Mouse (Mus musculus) adipocyte (in vitro differentiated cells): ENCODE results near the gene Akap9.
"Not testable (repeated sequence)": the region's sequence is repeated elsewhere in the genome, so short reads cannot be mapped to it uniquely, and the experiment has no call there.

ENCODE experiments used
- DNase-seq: peaks from one replicate; pipeline ENCODE4 v3.0.0-alpha.2; 2016; ENCODE audit warnings: low spot score

The Akap9 gene

GRCm38 (mm10) chr5:3969114-3969513, 41.3 kb downstream of the Akap9 start:
- DNase-seq: no peak

GRCm38 (mm10) chr5:3970936-3971335, 43.1 kb downstream of the Akap9 start:
- DNase-seq: no peak

DNA sequence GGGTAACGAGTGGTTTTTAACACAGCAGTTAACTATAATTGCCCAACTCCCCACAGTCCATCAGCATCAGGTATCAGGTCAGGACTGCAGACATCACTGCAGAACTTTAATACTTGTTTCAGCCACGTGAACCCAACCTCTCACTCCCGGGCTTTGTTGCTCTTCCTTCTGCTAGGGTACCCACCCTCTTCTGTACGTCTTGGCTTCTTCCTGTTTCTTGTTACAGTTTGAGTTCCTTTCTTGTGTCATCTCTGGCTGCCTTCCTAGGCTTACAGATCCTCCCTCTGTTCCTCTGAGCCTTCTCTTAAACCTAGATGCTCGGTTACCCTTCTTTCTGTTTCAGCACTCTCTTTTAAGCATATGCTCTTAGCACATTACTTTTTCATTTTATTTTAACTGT, 45.9 kb downstream of the Akap9 start:
- DNase-seq: no peak

DNA sequence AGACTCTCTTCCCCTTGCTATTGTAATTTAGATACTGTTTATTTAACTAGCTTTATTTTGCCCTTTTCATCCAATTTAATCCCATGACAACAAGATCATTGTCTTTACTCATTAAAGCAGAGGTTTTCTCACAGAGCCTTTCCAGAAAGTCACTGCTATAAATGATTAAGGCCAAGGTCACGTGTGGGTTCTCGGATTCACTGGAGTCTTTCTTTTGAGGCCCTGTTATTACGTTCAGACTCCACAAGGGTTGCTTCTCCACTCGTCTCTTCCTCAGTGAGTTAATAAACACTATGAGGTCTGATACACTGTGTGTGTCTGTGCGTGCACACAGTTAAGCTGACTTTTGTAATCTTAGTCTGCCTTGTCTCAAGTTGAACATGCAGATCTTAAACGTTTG, 47.0 kb downstream of the Akap9 start:
- no peak for DNase-seq

- DNase-seq: no peak
Observed at GRCm38 (mm10) chr5:3976111-3976510, 48.3 kb downstream of the Akap9 start.

DNA sequence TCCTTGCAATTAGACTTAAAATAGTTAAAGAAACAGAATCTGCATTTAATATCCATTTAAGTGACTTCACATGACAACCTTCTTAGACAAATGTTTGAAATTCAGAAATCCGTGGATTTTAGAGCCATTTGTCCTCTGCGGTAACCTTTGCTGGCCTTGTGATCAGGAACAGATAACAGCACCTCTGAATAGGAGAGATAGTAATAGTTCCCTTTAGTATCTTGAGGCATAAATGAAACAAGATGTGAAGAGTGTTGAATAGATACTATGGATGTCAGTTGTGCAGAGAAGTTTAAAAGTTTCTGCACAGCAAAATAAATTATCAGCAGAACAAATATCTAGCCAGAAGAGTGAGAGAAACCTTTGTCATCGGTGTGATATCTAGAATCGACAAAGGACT, 50.0 kb downstream of the Akap9 start:
- no peak for DNase-seq

DNA sequence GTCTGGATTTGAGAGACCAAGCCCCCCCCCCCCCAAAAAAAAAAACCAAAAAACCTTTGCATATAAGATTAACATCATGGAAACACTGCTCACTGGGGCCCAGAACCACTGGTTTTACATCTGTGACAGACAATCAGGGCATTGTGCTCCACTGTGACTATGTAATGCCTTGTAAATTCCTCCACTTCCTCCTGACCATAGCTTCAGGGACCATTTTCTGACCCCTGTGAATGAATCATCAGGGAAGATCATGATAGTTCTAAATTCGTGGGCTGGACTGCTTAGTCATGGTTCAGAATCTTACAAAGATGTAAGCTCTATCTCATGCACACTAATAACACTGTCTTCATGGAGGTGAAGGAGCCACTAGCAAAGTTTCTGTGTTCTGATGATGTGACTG, 61.8 kb downstream of the Akap9 start:
- no peak for DNase-seq

- no peak for DNase-seq
Observed at GRCm38 (mm10) chr5:3990499-3990898, 62.6 kb downstream of the Akap9 start.

- DNase-seq: peak; percentile 87
Observed at GRCm38 (mm10) chr5:4004531-4005469, 76.9 kb downstream of the Akap9 start.

DNA sequence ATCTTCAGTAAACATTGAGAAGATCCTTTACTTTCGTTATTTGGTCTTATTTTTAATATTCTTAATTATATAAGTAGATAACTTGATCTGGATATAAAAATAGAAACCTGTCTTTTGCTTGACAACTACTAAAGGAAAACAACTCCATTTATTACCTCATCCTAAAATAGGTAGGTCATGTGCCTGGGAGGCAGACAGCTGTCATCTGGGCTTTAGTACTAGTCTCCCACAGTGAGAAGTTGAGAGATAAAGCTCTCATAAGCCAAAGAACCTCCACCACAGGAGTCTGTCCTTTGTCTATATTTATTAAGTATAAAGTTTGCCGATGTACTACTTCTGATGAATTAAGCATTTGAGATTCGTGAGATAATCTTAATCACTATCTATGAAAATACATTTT, 78.8 kb downstream of the Akap9 start:
- DNase-seq: no peak

DNA sequence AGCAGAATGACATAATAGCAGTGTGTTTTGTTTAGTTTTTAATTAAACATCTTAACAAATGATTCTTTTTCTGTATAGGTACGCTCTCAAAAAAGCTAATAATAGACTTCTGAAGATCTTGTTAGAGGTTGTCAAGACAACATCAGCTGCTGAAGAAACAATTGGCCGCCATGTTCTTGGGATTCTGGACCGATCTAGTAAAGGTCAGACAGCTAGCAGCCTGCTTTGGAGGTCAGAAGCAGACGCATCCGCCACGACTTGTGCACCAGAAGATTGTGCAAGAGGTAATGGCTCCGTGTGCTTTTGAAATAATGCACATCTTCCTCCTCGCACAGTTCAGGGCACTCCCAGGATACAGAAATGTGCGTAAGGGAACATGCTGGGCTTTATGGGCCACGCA, 80.4 kb downstream of the Akap9 start:
- no peak for DNase-seq

DNA sequence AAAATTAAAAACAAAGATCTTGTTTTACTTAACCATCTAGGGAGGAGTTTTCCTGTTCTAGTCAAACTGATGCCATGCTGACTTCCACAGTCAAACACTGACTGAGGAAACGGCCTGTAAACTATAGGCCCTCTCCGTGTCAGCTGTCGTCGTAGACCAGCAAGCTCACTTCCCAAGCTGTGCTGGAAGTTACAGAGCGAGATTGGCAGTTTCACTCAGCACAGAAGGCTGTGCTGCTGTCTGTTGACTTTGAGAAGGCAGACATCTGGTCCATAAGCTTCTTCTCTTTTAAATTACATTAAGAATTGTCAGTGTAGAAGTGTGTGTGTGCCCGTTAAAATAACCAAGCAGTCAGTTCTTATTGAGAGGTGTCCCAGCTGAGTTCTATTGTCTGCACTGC, 81.7 kb downstream of the Akap9 start:
- no peak for DNase-seq

- DNase-seq: not testable (repeated sequence)
Observed at GRCm38 (mm10) chr5:4017646-4018045, 89.8 kb downstream of the Akap9 start.

GRCm38 (mm10) chr5:4019377-4019776, 91.5 kb downstream of the Akap9 start:
- DNase-seq: no peak

DNA sequence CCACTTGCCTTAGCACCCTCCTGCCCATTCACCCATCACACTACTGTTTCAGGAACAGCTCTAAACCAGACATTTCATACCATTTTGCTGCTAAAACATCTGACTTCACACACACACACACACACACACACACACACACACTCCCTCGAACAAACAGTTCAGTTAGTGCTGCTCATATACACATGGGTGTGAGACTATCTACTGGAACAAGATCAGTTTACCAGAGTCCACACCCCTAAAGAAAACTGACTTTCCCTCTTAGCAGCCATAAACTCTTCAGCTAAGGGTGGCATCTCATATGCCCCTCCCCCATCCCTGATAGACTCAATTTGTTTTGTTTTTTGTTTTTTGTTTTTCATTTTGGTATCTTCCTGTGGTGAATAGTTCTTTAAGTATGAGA, 92.2 kb downstream of the Akap9 start:
- DNase-seq: no peak

GRCm38 (mm10) chr5:4023186-4023585, 95.3 kb downstream of the Akap9 start:
- peak; percentile 61 for DNase-seq

DNA sequence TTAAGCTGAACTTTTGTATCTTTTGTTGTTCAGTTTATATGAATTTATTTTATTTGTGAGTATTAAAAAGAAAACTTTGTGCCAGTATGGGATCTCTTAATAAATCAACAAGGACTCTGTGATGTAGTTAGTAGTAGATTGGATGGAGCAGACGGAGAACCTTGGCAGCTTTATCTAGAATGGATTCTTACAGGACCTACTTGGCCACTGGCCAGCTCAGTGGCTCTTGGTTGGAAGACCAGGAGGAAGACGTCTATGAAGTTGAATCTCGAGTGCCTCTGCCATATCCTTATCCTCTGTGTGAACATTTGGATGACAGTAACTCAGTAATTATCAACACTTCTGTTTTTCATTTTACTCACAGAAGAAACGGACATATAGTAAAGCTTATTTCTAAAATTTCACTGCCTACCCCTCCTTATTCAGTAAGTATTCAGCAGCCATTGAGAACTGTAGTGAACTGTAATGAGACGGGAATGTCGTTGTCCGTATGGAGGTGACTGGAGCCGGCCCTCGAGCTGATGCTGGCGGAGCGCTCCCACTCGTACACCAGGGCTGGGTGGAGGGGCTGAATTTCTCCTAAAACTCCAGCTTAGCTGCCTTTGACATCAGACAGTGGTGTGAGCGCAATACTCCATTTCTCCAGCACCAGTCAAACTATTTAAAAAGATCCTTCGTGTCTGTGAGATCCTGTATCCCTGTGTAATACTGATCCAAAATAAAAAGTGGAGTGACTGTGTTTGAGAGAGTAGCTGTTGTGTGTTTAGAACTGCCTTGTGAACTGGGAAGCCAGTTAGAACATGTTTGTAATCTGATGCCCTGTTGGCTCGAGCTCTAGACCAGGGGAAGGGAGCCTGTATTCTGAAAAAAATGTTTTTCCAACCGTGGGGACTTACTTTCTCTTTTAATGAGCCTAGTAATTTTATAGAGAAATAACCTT, 96.2 kb downstream of the Akap9 start:
- DNase-seq: peak; percentile 88

DNA sequence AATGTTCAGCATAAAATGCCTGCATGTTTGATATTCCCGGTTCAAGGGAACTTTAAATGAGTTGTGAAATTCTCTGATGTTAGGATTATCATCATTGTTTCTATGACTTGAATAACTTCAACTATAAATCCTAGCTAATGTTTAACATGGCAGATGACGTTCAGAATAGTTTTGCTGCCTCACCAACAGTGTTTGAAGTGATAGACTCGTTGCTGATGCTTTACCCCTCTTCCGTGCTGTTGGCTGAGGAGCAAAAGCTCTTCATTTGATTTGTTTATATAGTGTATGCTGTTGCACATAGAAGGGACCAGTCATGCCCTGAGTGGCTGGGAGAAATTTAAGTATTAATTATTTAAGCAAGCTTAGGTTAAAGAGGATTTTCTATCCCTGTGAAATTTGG, 96.9 kb downstream of the Akap9 start:
- DNase-seq: no peak

DNA sequence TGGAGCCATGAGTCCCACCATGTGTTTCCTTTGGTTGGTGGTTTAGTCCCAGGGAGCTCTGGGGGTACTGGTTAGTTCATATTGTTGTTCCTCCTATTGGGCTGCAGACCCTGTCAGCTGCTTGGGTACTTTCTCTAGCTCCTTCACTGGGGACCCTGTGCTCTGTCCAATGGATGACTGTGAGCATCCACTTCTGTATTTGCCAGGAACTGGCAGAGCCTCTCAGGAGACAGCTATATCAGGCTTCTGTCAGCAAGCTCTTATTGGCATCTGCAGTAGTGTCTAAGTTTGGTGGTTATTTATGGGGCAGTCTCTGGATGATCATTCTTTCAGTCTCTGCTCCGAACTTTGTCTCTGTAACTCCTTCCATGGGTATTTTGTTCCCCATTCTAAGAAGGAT, 98.5 kb downstream of the Akap9 start:
- DNase-seq: not testable (repeated sequence)

DNA sequence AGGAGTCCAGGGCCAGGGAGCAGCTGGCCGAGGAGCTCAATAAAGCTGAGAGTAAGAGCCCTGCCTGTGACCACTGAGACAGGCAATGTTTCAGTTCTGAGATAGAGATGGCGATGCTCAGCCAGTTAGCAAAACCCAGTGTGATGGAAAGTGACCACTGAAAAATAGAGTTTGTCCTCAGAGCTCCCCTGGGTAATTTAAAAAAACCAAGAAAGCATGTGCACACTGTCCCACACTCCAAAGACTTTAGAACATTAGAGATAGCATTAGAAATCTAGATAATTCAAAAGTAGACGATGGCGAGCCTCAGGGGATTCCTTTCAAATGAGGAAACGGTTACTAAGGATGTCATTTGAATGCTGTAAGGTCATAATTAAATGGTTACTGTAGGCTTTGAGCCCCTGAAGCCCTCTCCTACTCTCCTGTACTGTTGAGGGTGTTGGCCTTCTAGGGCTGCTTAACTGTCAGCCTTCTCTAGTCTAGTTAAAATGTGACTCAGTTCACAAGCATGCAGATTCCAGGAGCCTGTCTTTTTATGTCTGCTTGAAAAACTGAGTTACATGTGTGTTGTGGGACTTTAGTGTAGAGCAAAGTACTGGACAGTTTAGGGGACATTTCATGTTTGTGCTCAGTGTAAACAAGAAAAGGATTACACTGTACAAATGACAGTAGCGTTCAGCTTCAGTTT, 100.8 kb downstream of the Akap9 start:
- no peak for DNase-seq

- no peak for DNase-seq
Observed at GRCm38 (mm10) chr5:4031846-4032245, 104.0 kb downstream of the Akap9 start.

DNA sequence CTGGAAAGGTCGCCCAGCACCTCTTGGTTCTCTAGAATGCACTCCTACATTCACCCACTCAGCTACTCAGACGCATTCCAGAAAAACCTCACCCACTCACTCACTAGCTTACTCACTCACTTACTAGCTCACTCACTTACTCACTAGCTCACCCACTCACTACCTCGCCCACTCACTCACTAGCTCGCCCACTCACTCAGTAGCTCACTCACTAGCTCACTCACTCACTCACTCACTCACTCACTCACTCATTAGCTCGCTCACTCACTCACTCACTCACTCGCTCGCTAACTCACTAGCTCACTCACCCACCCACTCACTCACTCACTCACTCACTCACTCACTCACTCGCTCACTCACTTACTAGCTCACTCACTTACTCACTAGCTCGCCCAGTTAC, 108.8 kb downstream of the Akap9 start:
- DNase-seq: no peak
